Mouse (Mus musculus): ENCODE data around the gene Tlx3. TPM values are rescaled to one million over a fixed set of nuclear protein-coding genes. Genes with fewer than 3 reads are reported as not detected.

Gene Tlx3
- total and polyA plus RNA-seq, 2 experiments = not detected

DNA sequence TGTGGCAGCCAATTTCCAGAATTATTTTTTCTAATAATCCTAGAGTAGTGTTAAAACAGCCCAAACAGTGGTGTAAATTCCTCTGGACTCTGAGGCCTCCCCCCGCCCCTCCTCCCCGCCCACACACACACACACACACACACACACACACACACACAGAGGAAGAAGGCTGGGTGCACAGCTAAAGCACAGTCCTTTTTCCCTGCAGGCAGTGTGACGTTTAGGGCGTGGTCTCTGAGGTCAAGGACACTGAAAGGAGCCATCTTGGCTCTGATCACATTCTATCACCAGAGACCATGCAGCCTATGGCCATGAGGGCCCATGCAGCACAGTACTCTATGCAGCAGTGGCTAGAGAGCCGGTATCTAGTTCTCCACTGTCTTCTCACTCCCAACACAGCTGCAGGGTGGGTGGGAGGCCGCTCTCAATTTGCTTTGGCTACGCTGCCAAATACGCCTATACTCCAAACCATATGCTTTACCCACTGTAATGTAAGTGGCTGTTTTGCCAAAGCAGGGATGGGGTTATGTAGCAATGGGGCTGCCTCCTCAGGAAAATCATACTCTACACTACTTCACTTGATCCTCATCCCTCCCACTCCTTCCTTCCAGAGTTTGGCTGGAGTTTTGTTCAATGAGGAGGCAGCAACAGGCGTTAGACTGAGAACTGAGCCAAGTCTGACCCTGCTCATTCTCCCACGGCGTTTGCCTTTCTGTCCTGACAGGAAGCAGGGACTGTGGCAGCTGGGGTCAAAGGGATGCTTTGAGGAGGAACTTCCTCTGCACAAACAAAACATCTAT is 18.4 kb upstream of the Tlx3 start:
- Histone ChIP-seq H3K4me3 (ENCODE audit: insufficient read depth, low read depth, low read length) (no peak overlapping the region), H3K9ac (ENCODE audit: low read depth, low read length) (no peak overlapping the region), H3K79me2 (ENCODE audit: control insufficient read depth, insufficient read depth, low read length) (no peaks in the 10 kb centered on the region), H3K36me3 (ENCODE audit: control insufficient read depth, insufficient read depth, low read length) (no peaks in the 10 kb centered on the region), H3K4me1 (ENCODE audit: control insufficient read depth, insufficient read depth, low read length) (no peaks in the 10 kb centered on the region), H3K27me3 (ENCODE audit: control insufficient read depth, insufficient read depth, low read length) (no peaks in the 10 kb centered on the region), H3K27ac (replicated peaks; ENCODE audit: insufficient read depth, low read depth, low read length) (no peak overlapping the region)
- TF ChIP-seq POLR2A (IDR thresholded peaks at IDR 0.05; ENCODE audit: extremely low read depth, insufficient read depth, low read length) (no peak), CTCF (IDR thresholded peaks at IDR 0.05; ENCODE audit: low read depth, low read length) (no peak)
- no peak for DNase-seq (ENCODE audit: extremely low read depth, low read depth, low spot score)
- 68% methylated on average over 11 of the region's 11 CpGs for whole genome bisulfite sequencing

DNA sequence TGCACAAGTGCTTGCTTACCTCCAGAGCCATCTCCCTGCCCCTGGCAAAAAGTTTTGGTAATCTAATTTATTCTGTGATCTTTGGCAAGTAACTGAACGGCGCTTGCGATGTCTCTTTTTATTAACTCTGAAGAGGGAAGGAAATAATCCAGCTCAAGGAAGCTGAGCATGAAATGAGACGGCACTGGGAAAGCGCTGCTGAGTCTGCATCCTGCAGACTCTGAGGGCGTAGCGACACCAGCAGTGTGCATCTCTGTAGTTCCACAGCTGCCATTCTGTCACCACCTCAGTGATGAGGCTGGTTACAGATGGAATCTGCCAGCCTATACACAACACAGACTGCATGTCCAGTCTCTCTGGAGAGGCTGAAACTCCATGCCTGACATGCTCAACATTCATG is 17.4 kb upstream of the Tlx3 start:
- Histone ChIP-seq H3K4me3 (ENCODE audit: insufficient read depth, low read depth, low read length) (no peak overlapping the region), H3K36me3 (ENCODE audit: control insufficient read depth, insufficient read depth, low read length) (no peaks in the 10 kb centered on the region), H3K27ac (replicated peaks; ENCODE audit: insufficient read depth, low read depth, low read length) (no peak overlapping the region), H3K9ac (ENCODE audit: low read depth, low read length) (no peak overlapping the region), H3K4me1 (ENCODE audit: control insufficient read depth, insufficient read depth, low read length) (no peaks in the 10 kb centered on the region), H3K27me3 (ENCODE audit: control insufficient read depth, insufficient read depth, low read length) (no peaks in the 10 kb centered on the region), H3K79me2 (ENCODE audit: control insufficient read depth, insufficient read depth, low read length) (no peaks in the 10 kb centered on the region)
- no peak for TF ChIP-seq CTCF (IDR thresholded peaks at IDR 0.05; ENCODE audit: low read depth, low read length)
- TF ChIP-seq POLR2A (IDR thresholded peaks at IDR 0.05; ENCODE audit: extremely low read depth, insufficient read depth, low read length) = no peak
- WGBS = 85% methylated on average over 7 of the region's 7 CpGs
- no peak for DNase-seq (ENCODE audit: extremely low read depth, low read depth, low spot score)

DNA sequence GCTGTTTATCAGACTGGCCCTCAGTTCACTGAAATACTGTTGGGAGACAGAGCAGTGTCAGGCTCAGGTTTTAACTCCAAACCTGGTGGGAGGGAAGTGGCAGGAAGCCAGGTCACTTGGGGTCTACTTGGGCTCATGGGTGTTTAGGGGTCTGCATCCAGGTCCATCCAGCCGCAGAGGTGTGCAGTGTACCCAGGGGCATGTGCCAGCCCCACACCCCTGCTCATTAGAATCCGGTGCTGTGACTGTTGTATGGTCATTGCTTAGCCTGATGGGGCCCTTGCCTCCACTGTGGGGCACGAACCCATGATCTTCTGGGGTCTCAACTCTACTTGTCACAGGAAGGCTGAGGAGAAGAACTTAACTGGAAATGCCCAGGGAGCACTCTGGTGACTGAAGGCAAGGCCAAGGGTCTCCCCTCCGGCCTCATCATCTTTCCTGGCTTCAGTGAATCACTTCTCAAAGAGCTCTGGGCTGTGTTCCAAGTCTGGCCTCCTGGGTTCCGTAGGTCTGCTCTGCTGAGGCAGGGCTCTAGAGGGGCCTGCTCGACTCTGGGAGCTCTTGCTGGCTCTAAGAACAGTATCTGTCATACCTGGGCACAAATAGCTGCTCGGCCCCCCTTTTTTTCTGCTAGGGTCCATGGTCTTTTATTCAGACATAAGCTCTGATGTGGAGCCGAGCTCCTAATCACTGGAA is 14.1 kb upstream of the Tlx3 start:
- no peak for DNase-seq (ENCODE audit: extremely low read depth, low read depth, low spot score)
- Histone ChIP-seq H3K36me3 (ENCODE audit: control insufficient read depth, insufficient read depth, low read length) (no peaks in the 10 kb centered on the region), H3K4me1 (ENCODE audit: control insufficient read depth, insufficient read depth, low read length) (no peaks in the 10 kb centered on the region)

GRCm38 (mm10) chr11:33207411-33207810 is 4.0 kb upstream of the Tlx3 start:
- Histone ChIP-seq H3K9ac (ENCODE audit: low read depth, low read length) (no peak overlapping the region), H3K4me3 (ENCODE audit: insufficient read depth, low read depth, low read length) (no peak overlapping the region), H3K27ac (replicated peaks; ENCODE audit: insufficient read depth, low read depth, low read length) (no peak overlapping the region), H3K4me1 (ENCODE audit: control insufficient read depth, insufficient read depth, low read length) (no peaks in the 10 kb centered on the region), H3K79me2 (ENCODE audit: control insufficient read depth, insufficient read depth, low read length) (no peaks in the 10 kb centered on the region), H3K27me3 (ENCODE audit: control insufficient read depth, insufficient read depth, low read length) (peaks cover 23% of the 10 kb centered on the region), H3K36me3 (ENCODE audit: control insufficient read depth, insufficient read depth, low read length) (no peaks in the 10 kb centered on the region)
- no peak for DNase-seq (ENCODE audit: extremely low read depth, low read depth, low spot score)
- WGBS = 83% methylated on average over 2 of the region's 2 CpGs
- TF ChIP-seq CTCF (IDR thresholded peaks at IDR 0.05; ENCODE audit: low read depth, low read length) (no peak), POLR2A (IDR thresholded peaks at IDR 0.05; ENCODE audit: extremely low read depth, insufficient read depth, low read length) (no peak)

More for the DNA sequence above, 14.1 kb upstream of the Tlx3 start:
- no peak overlapping the region for H3K4me3 ChIP-seq (ENCODE audit: insufficient read depth, low read depth, low read length)
- 75% methylated on average over 8 of the region's 8 CpGs for WGBS
- H3K9ac ChIP-seq (ENCODE audit: low read depth, low read length) = no peak overlapping the region
- no peaks in the 10 kb centered on the region for H3K27me3 ChIP-seq (ENCODE audit: control insufficient read depth, insufficient read depth, low read length)
- H3K79me2 ChIP-seq (ENCODE audit: control insufficient read depth, insufficient read depth, low read length) = no peaks in the 10 kb centered on the region
- TF ChIP-seq POLR2A (IDR thresholded peaks at IDR 0.05; ENCODE audit: extremely low read depth, insufficient read depth, low read length) = no peak
- TF ChIP-seq CTCF (IDR thresholded peaks at IDR 0.05; ENCODE audit: low read depth, low read length) = no peak
- H3K27ac ChIP-seq (replicated peaks; ENCODE audit: insufficient read depth, low read depth, low read length) = no peak overlapping the region

DNA sequence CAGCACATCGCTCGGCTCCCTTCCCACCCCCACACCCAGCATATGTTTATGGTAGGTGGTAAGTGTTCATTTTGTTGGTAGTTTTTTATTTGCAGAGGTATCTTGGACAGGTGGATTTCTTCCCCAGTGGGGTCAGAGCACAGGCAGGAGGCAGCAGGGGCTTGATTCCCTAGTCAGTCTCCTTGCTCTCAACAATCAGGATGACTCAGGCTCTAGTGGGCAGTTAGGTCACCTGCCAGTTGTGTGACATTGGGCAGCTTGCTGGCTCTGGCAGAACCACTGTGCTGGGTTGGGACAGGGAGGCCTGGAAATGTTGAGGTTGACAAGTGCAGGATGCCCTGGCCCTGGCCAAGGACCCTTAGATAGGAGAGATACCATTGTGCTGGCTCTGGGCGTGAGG is 1.6 kb upstream of the Tlx3 start:
- TF ChIP-seq CTCF (IDR thresholded peaks at IDR 0.05; ENCODE audit: low read depth, low read length) = no peak
- no peak for TF ChIP-seq POLR2A (IDR thresholded peaks at IDR 0.05; ENCODE audit: extremely low read depth, insufficient read depth, low read length)
- H3K4me3 ChIP-seq (ENCODE audit: insufficient read depth, low read depth, low read length) = no peak overlapping the region
- no peak for DNase-seq (ENCODE audit: extremely low read depth, low read depth, low spot score)
- no peaks in the 10 kb centered on the region for H3K79me2 ChIP-seq (ENCODE audit: control insufficient read depth, insufficient read depth, low read length)
- WGBS = 16% methylated on average over 3 of the region's 3 CpGs
- peaks cover 40% of the 10 kb centered on the region for H3K27me3 ChIP-seq (ENCODE audit: control insufficient read depth, insufficient read depth, low read length)
- H3K9ac ChIP-seq (ENCODE audit: low read depth, low read length) = no peak overlapping the region
- H3K27ac ChIP-seq (replicated peaks; ENCODE audit: insufficient read depth, low read depth, low read length) = no peak overlapping the region
- no peaks in the 10 kb centered on the region for H3K36me3 ChIP-seq (ENCODE audit: control insufficient read depth, insufficient read depth, low read length)
- peaks cover 2% of the 10 kb centered on the region; the same call in 1 of the 2 replicates for H3K4me1 ChIP-seq (ENCODE audit: control insufficient read depth, insufficient read depth, low read length)

DNA sequence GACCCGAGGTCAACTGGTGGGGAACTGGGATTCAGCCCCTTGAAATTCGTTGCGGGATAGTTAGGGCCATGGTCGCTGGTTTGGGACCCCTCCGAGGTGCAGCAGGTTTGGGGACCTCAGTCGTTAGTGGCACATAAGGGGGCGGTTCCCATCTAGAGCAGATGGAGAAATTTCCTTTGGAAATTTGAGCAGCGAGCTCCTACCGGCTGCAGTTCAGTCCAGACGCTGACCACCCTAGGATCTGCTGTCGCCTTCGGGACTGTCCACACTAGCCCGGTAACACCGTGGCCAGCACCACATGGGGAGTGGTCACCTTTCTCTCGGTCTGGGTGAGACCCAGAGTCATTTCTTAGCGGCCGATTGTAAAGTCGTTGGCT is 928 bp upstream of the Tlx3 start:
- DNase-seq (ENCODE audit: extremely low read depth, low read depth, low spot score) = no peak

More for the DNA sequence above, 928 bp upstream of the Tlx3 start:
- TF ChIP-seq CTCF (IDR thresholded peaks at IDR 0.05; ENCODE audit: low read depth, low read length) (no peak), POLR2A (IDR thresholded peaks at IDR 0.05; ENCODE audit: extremely low read depth, insufficient read depth, low read length) (no peak)
- no peaks in the 10 kb centered on the region for H3K79me2 ChIP-seq (ENCODE audit: control insufficient read depth, insufficient read depth, low read length)
- H3K27me3 ChIP-seq (ENCODE audit: control insufficient read depth, insufficient read depth, low read length) = peaks cover 42% of the 10 kb centered on the region
- H3K4me1 ChIP-seq (ENCODE audit: control insufficient read depth, insufficient read depth, low read length) = peaks cover 2% of the 10 kb centered on the region; the same call in 1 of the 2 replicates
- H3K36me3 ChIP-seq (ENCODE audit: control insufficient read depth, insufficient read depth, low read length) = no peaks in the 10 kb centered on the region
- no peak overlapping the region for H3K9ac ChIP-seq (ENCODE audit: low read depth, low read length)
- WGBS = 4% methylated on average over 18 of the region's 18 CpGs
- no peak overlapping the region for H3K27ac ChIP-seq (replicated peaks; ENCODE audit: insufficient read depth, low read depth, low read length)
- no peak overlapping the region for H3K4me3 ChIP-seq (ENCODE audit: insufficient read depth, low read depth, low read length)
